Mouse (Mus musculus) lung, postnatal 0 days (tissue): Measurements from ENCODE around the gene Diras1. TPM values are rescaled to one million over a fixed set of nuclear protein-coding genes. Genes with fewer than 3 reads are reported as not detected.
"Not testable (repeated sequence)": the region's sequence is repeated elsewhere in the genome, so short reads cannot be mapped to it uniquely, and the experiment has no call there.

Experiments
- ATAC-seq: fragments of 200-750 bp; cut with Nextera tagmentation; 2 replicates; pipeline ENCODE4 v1.8.0; 2017; ENCODE audit warnings: moderate library complexity
- DNase-seq: peaks from one replicate; pipeline ENCODE4 v3.0.0-alpha.2; 2016; ENCODE audit warnings: low spot score
- H3K27ac ChIP-seq: fragments of 300-500 bp; sonication (generic); 2 replicates; pipeline ENCODE4 v1.5.1; 2014; ENCODE audit warnings: antibody characterized with exemption, mild to moderate bottlenecking, low read length, mixed read lengths
- H3K27me3 ChIP-seq: fragments of 300-500 bp; sonication (generic); replicated peaks from 2 replicates; pipeline ENCODE4 v1.6.1; 2014; ENCODE audit warnings: low read length, mixed read lengths; ENCODE audit not compliant: insufficient read depth
- H3K36me3 ChIP-seq: fragments of 300-500 bp; sonication (generic); 2 replicates; pipeline ENCODE4 v1.6.1; 2014; ENCODE audit warnings: low read length, mixed read lengths; ENCODE audit not compliant: insufficient read depth
- H3K4me1 ChIP-seq: fragments of 300-500 bp; sonication (generic); 2 replicates; pipeline ENCODE4 v1.6.1; 2014; ENCODE audit warnings: antibody characterized with exemption, low read depth, low read length, mixed read lengths; ENCODE audit not compliant: insufficient read depth
- H3K4me2 ChIP-seq: fragments of 300-500 bp; sonication (generic); replicated peaks from 2 replicates; pipeline ENCODE4 v1.6.1; 2014; ENCODE audit warnings: low read depth, mild to moderate bottlenecking, low read length, moderate library complexity, mixed read lengths
- H3K4me3 ChIP-seq: fragments of 300-500 bp; sonication (generic); 2 replicates; pipeline ENCODE4 v1.5.1; 2014; ENCODE audit warnings: low read depth, low read length
- H3K9ac ChIP-seq: fragments of 300-500 bp; sonication (generic); replicated peaks from 2 replicates; pipeline ENCODE4 v1.6.1; 2014; ENCODE audit warnings: low read depth, mild to moderate bottlenecking
- H3K9me3 ChIP-seq: fragments of 300-500 bp; sonication (generic); 2 replicates; pipeline ENCODE4 v1.6.1; 2016; ENCODE audit warnings: low read length, mixed read lengths
- CTCF ChIP-seq: IDR thresholded peaks from 2 replicates; pipeline ENCODE4 v1.5.1; 2016; ENCODE audit warnings: antibody characterized with exemption, mild to moderate bottlenecking
- EP300 ChIP-seq: IDR thresholded peaks from 2 replicates; pipeline ENCODE4 v1.6.1; 2016; ENCODE audit warnings: antibody characterized with exemption, mild to moderate bottlenecking, control low read depth
- WGBS: fragments of 180-500 bp; shearing (Covaris S2); extraction: QIAGEN DNeasy Blood & Tissue Kit; methylation state at CpG from one replicate; pipeline ENCODE4 v1.1.7; 2014; 5-methylcytosine and 5-hydroxymethylcytosine counted together
- polyA plus RNA-seq: library from polyadenylated mRNA; unstranded; fragments of >200 nt; fragmentation: Nextera tagmentation; extraction: Ambion mirVana; gene quantifications from 2 replicates; pipeline ENCODE4 v1.2.1, GENCODE M21; 2015

Diras1 gene
- polyA plus RNA-seq, 1 experiment from 2014 or later, result not detected

DNA sequence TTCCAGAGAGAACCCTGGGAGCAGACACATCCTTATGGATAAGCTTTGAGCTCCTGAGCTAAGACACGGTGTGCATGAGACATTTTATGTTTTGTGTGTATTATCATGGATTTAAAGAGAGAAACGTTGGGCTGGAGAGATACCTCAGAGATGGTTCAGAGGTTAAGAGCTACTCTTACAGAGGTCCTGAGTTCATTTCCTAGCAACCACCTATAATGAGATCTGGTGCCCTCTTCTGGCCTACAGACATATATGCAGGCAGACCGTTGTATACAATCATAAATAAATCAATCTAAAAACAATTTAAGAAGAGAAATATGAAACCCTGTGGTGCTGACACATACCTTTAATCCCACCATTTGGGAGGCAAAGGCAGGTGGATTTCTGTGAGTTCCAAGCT lies 34.5 kb downstream of the Diras1 start:
- H3K4me1 ChIP-seq, result peaks cover 4% of the 10 kb centered on the region; the same call in 1 of the 2 replicates

DNA sequence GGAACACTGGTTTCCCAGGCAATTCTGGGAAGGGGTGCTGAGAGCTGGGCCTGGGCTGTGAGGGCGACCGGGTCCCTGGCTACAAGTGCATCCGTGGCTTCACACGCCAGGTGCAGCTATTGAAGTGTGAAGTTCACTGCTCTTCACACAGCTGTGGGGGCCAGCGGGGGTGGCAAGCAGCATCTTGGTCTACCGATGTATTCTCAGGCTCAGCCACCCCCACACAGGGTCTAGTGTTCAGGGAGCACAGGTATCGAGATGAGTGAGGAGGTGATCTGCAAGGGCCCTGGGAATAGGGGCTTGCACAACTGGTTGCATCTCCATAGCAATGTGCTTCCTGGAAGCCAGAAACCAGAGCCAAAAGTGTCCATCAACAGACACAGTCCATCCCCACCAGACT lies 35.1 kb downstream of the Diras1 start:
- peaks cover 4% of the 10 kb centered on the region; the same call in 1 of the 2 replicates for H3K4me1 ChIP-seq
- DNase-seq (no peak), ATAC-seq (no peak)
- H3K4me2 ChIP-seq, result no peak overlapping the region
- 74% methylated on average over 7 of the region's 7 CpGs for WGBS
- H3K9ac ChIP-seq, result no peak overlapping the region
- H3K36me3 ChIP-seq, result no peaks in the 10 kb centered on the region
- no peak overlapping the region for H3K4me3 ChIP-seq
- H3K27ac ChIP-seq, result no peak overlapping the region
- TF ChIP-seq CTCF, result no peak
- no peak for TF ChIP-seq EP300
- no peaks in the 10 kb centered on the region for H3K9me3 ChIP-seq
- H3K27me3 ChIP-seq, result 0 out of 2 replicates have a peak, but pooled peaks cover 8% of the 10 kb centered on the region

More for the DNA sequence above, 34.5 kb downstream of the Diras1 start:
- DNase-seq, result peak; percentile 61
- Histone ChIP-seq H3K27me3 (0 out of 2 replicates have a peak, but pooled peaks cover 7% of the 10 kb centered on the region), H3K4me2 (no peak overlapping the region), H3K9me3 (no peaks in the 10 kb centered on the region), H3K4me3 (no peak overlapping the region), H3K9ac (no peak overlapping the region), H3K36me3 (no peaks in the 10 kb centered on the region), H3K27ac (no peak overlapping the region)
- 14% methylated on average over 3 of the region's 3 CpGs for WGBS
- ATAC-seq, result no peak
- TF ChIP-seq EP300 (no peak), CTCF (peak; percentile 71)

DNA sequence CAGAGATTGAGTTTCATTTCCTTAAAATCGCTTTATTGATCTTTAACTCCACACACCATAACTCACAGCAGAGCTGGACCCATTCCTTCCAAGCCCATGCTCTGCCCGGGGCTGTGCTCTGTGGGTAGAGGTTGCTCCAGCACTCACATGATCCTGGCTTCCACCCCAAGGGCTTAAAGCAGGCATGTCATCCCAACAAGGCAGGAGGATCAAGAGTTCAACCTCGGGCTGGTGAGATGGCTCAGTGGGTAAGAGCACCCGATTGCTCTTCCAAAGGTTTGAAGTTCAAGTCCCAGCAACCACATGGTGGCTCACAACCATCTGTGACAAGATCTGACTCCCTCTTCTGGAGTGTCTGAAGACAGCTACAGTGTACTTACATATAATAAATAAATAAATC lies 35.6 kb downstream of the Diras1 start:
- WGBS, result 48% methylated on average over 4 of the region's 4 CpGs
- H3K27ac ChIP-seq, H3K4me3 ChIP-seq, H3K4me1 ChIP-seq, H3K27me3 ChIP-seq, H3K9ac ChIP-seq, H3K36me3 ChIP-seq, H3K4me2 ChIP-seq, DNase-seq, ATAC-seq, H3K9me3 ChIP-seq: not testable (repeated sequence)

DNA sequence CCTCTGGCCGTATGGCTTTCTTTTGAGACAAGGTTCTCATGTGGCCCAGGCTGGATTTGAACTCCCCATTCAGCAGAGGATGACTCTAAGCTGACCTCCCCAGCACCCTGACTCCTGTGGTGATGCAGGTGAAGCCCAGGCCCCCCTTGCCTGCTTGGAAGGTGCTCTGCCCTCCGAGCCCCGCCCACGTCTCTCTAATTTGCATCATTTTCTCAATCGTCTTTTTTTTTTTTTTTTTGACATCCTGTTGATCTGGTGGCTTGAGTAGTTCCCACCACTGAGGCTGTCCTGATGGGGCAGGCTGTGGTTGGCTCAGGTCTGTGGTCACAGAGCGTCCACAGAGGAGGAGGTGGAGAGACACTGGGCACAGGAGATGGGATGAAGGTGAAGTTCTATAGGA lies 36.0 kb downstream of the Diras1 start:
- Histone ChIP-seq H3K9ac (no peak overlapping the region), H3K36me3 (no peaks in the 10 kb centered on the region), H3K27ac (no peak overlapping the region), H3K4me1 (peaks cover 4% of the 10 kb centered on the region; the same call in 1 of the 2 replicates), H3K4me2 (no peak overlapping the region), H3K9me3 (no peaks in the 10 kb centered on the region), H3K27me3 (0 out of 2 replicates have a peak, but pooled peaks cover 4% of the 10 kb centered on the region), H3K4me3 (no peak overlapping the region)
- no peak for TF ChIP-seq CTCF
- TF ChIP-seq EP300, result no peak
- no peak for ATAC-seq
- no peak for DNase-seq
- WGBS, result 70% methylated on average over 6 of the region's 6 CpGs

DNA sequence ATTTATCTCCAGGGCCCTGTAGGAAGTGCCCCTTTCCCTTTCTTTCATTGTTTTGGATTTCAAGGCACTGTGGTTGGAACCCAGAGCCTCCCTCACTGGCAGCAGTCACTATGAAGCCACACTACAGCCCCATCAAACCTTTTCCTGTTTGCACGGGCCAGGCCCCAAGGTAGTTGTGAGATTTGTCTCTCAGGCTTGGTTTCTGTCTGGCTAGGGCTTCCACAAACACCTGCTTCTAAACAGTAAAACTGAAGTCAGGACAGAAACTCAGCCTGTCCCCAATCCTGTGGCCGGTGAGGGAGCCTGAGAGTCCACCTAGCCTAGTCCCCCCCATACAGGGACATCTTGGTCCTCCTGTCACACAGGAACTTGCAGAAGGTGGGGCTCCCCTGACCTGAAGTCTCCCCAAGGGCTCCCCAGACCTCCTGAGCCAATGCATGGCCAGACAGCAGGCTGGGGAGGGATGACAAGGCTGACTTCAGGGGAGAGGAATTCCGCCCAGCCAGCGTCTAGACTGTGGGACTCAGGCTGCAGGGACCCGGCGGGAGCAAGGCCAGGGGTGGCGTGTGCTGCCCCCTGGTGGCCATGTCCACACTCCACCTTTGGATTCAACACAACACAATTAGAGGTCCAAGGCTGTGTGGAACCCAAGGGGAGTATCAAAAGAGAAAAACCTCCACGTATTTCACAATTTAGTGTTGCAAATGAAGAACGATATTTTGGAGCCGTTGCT lies 37.6 kb downstream of the Diras1 start:
- Histone ChIP-seq H3K4me2 (no peak overlapping the region), H3K27me3 (0 out of 2 replicates have a peak, but pooled peaks cover 3% of the 10 kb centered on the region), H3K4me1 (peaks cover 4% of the 10 kb centered on the region; the same call in 1 of the 2 replicates), H3K4me3 (no peak overlapping the region), H3K9ac (no peak overlapping the region), H3K27ac (peak overlapping the region; percentile 48; the same call in 1 of the 2 replicates), H3K9me3 (no peaks in the 10 kb centered on the region), H3K36me3 (no peaks in the 10 kb centered on the region)
- DNase-seq (peak; percentile 95), ATAC-seq (peak; percentile 90)
- WGBS, result 9% methylated on average over 10 of the region's 10 CpGs
- TF ChIP-seq CTCF (peak; percentile 99), EP300 (peak; percentile 68)

DNA sequence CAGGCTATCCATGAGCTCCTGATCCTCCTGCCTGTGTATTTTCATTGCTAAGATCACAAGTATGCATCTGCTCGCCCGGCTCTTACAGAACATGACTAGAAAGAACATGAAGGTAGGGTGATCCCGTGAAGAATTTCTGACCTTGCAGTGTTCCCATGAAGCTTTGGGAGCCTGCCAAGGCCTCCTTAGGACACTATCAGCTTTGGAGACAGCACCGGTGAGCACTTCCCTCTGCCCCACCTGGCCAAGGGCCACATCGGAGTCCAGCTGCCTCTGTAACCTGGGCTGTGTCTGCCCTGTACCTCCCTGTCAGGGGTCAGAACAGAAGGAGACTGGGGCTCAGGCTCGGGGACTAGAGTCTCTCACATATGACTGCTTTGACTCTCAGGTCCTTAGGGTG lies 38.7 kb downstream of the Diras1 start:
- H3K27me3 ChIP-seq, result 0 out of 2 replicates have a peak, but pooled peaks cover 3% of the 10 kb centered on the region
- H3K36me3 ChIP-seq, result no peaks in the 10 kb centered on the region
- no peak for TF ChIP-seq EP300
- no peak for TF ChIP-seq CTCF
- WGBS, result 51% methylated on average over 6 of the region's 6 CpGs
- H3K4me2 ChIP-seq, result no peak overlapping the region
- peak; percentile 41 for DNase-seq
- H3K4me1 ChIP-seq, result peaks cover 4% of the 10 kb centered on the region; the same call in 1 of the 2 replicates
- H3K9ac ChIP-seq, result no peak overlapping the region
- ATAC-seq, result 0 out of 2 replicates have a peak, but pooled peaks have one; percentile 6
- H3K4me3 ChIP-seq, result no peak overlapping the region
- H3K9me3 ChIP-seq, result no peaks in the 10 kb centered on the region
- peak overlapping the region; percentile 81 for H3K27ac ChIP-seq
